Mouse (Mus musculus) adrenal gland, postnatal 14 days (tissue): ENCODE measurements around the gene Dntt. TPM values are rescaled to one million over a fixed set of nuclear protein-coding genes. Genes with fewer than 3 reads are reported as not detected.

ENCODE experiments used
- DNase-seq: peaks from one replicate; pipeline ENCODE4 v3.0.0; 2021; ENCODE audit warnings: mixed read lengths
- long read RNA-seq, 2 experiments: library from polyadenylated mRNA; stranded (forward); transcript quantifications; one replicate each; pipeline ENCODE4 v2.0.0; 2021
- total RNA-seq: library from RNA; stranded (reverse); gene quantifications from 2 replicates; pipeline ENCODE4 v1.2.3, GENCODE M21; 2021

Dntt gene
- 0.89 TPM in 1 of 2 replicates, not detected in the other for total RNA-seq
- long read RNA-seq, experiment 1, transcript Dntt-202 (11 exons, 1,948 nt): major isoform, 12 of 18 reads
- long read RNA-seq, experiment 1, partial matches to known transcripts: 4 of 18 reads
- long read RNA-seq, experiment 1, other reads (novel, unspliced or antisense): 2 of 18 reads
- long read RNA-seq, experiment 2, partial matches to known transcripts: 1 of 4 reads
- long read RNA-seq, experiment 2, other reads (novel, unspliced or antisense): 2 of 4 reads

DNA sequence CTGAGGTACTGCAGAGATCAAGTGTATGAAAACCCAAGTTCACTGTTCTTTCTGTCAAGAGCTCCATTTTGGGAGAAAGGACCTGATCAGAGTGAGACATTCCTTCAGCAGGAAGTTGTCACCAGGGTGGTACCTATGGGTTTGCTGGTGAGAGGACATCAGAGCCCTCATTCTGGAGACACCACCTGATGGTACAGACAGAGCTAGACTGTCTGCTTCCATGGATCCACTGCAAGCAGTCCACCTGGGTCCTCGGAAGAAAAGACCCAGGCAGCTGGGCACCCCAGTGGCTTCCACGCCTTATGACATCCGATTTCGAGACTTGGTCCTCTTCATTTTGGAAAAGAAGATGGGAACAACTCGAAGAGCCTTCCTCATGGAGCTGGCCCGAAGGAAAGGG, at the start of gene Dntt:
TSS of gene Dntt (plus strand) at position 57 of the 400 bp plus-strand sequence.
- no peak for DNase-seq

- no peak for DNase-seq
Observed at GRCm38 (mm10) chr19:40980671-40981070, 48.4 kb upstream of the Dntt start.

DNA sequence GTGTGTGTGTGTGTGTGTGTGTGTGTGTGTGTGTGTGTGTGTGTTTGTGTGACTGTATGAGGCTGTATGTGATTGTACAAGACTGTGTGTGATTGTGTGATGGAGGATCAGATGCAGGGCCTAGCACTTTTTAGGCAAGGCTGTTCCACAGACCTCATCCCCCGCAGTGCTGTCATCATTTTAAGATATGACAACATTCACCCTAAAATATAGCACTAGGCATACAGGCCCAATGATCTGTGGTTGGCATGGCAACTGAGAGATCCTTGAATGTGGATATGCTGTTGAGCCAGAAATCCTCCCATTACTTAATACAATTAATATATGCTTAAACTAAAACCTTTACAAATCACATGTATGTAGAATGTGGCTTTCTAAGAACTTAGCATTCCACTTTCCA, 44.5 kb upstream of the Dntt start:
- no peak for DNase-seq

- DNase-seq: no peak
Observed at GRCm38 (mm10) chr19:40988856-40989255, 40.2 kb upstream of the Dntt start.

DNA sequence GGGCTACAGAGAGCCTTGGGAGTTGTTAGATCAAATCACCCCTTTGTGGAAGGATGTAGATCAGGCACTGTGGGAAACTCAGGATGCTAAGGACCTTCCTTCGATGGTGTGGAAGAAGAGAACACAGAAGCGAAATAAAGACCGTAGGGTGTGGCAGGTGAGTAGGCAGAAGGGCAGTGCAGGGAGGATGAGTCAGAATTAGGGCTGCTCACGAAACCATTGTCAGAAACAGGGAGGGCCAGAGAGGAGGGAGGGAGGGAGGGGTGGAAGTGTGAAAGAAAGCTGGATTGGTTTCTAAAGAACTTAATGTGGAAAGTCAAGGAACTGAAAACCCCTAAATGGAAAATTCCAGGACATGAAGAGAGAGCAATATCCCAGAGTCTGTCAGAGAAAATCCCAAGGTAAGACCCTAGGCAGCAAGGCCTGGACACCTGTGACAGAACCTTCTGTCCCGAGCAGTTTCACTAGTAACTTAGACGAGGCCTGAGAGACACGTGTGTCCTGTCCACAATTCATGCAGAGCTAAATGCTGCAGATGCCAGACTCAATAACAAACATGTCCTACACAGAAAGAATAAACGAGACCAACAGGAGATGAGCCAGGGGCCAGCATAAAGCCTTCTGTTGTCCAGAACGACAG, 39.0 kb upstream of the Dntt start:
- DNase-seq: no peak

GRCm38 (mm10) chr19:40990781-40991343, 38.2 kb upstream of the Dntt start:
- DNase-seq: no peak

- DNase-seq: no peak
Observed at GRCm38 (mm10) chr19:40991626-40992025, 37.4 kb upstream of the Dntt start.

DNA sequence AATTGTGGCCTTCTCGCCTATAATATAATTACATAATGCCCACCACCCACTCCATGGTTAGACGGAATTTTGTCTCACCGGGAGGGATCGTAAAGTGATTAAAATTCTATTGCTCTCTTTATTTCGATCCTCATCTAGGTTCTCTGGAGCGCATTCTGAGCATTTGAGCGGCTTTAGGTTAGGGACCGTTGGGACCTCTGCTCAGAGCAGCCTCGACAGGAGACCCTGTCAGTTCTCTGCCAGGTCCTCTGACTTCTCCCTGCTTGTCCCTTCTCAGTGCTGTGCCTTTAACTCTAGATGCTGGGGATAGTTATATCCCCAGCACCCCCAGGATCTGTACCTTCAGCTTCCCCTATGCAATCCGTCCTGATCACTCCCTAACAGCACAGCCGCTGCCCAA, 37.0 kb upstream of the Dntt start:
- no peak for DNase-seq

DNA sequence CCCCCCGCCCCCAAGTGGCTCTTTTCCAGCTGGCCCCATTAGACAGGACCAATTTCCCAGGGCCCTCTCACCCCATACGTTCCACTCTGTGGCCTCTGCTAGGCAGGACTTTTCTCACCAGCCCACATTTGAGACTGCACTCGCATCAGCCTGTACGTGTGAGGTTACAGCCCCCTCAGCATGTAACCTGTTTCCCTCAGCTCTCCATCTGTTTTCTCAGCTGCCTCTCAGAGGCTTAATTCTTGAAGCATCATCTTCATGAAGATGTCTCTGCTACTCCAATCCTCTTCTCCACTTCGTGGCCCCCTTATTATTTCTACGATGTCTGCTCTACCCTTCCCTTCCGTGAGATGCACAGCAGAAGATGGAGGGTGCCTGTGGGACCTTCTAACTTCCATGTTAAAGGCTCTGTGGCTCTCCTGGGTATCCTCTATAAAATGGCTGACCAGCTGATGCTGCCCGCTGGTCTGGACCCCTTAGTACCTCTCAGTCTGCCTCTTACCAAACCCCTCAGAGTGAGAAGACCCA, 36.5 kb upstream of the Dntt start:
- DNase-seq: no peak

- no peak for DNase-seq
Observed at GRCm38 (mm10) chr19:40993356-40993755, 35.7 kb upstream of the Dntt start.

DNA sequence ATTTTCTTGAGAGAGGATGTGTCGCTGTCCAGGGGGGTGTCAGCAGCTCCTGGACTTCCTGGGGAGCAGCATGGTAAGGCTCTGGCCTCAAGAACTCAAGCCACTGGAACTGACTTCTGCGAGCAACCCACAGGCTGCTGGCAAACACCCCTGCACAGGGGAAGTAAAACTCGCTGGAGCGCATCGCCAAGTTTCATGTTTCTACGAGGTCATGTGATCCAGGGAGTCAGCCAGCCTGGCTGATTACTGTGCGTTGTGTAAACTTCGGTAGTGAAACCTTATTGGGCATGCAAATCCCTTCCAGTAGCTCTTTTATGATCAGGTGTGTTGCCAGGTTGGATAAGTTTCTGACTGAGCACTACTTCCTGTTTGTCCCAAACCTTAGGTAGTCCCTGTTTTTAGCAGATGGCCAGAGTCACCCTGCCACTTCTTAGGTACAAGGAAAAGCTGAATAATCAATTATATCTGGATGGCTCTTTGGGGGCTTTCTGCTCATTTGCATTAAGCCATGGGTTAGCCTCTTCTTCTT, 35.0 kb upstream of the Dntt start, which contains the start of gene Blnk:
TSS of gene Blnk (minus strand) at position 479 of the 529 bp plus-strand sequence.
- DNase-seq: peak; percentile 73

- DNase-seq: no peak
Observed at GRCm38 (mm10) chr19:40994911-40995310, 34.2 kb upstream of the Dntt start.

DNA sequence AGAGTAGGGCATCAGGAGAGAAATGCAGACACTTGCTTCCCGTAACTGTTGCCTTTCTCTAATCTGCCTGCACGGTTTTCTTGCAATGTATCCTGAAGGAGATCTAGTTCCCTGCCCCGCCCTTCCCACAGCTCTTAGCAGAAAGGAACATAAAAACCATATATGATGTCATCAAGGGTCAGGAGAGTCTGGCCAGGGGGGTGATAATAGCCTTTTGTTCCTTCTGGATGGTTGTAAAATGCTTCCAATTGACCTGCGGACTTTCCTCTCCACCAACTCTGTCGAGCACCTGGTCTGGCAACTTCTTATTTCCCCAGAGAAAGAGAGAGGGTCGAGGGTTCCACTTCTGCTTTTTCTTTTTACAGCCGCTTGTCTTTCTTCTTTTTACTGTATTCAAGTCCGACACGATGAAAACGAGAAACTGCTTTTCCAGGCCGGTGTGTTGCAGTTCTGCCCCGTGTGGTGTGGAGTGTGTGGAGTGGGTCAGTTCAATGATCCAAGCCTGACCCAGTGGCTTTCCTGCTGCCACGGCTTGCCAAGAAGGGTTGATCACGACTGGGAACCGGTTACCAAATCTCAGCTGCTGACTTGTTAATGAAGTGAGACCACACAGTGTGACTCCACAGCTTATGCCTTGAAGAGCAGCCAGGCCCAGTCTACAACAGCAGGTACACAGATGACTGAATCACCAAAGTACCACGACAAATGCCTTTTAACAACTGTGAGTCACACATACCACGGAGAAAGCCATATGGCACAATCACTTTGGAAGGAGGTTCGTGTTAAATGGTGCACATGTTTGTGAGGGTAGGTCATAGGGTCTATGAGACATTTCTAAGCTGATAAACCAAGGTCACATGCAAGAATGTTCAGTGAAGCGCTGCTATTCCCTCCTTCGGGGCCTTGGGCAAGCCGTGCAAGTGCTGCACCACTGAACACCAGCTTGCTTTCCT, 33.4 kb upstream of the Dntt start:
- DNase-seq: no peak

DNA sequence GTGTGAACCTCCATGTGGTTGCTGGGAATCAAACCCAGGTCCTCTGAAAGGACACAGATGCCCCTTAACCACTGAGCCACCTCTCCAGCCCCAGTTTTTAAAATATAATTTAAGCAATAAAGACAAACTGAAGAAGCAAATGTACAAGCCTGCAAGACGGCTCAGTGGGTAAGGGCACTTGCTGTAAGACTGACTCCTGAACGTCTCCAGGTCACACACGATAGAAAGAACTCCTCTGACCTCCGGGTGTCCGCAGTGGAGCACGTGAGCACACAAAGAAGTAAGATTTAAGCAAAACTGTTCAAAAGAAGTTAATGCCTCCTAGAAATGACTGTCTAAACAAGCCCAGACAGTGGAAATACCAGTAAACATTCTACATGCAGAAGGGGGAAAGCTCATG, 32.4 kb upstream of the Dntt start:
- DNase-seq: no peak

DNA sequence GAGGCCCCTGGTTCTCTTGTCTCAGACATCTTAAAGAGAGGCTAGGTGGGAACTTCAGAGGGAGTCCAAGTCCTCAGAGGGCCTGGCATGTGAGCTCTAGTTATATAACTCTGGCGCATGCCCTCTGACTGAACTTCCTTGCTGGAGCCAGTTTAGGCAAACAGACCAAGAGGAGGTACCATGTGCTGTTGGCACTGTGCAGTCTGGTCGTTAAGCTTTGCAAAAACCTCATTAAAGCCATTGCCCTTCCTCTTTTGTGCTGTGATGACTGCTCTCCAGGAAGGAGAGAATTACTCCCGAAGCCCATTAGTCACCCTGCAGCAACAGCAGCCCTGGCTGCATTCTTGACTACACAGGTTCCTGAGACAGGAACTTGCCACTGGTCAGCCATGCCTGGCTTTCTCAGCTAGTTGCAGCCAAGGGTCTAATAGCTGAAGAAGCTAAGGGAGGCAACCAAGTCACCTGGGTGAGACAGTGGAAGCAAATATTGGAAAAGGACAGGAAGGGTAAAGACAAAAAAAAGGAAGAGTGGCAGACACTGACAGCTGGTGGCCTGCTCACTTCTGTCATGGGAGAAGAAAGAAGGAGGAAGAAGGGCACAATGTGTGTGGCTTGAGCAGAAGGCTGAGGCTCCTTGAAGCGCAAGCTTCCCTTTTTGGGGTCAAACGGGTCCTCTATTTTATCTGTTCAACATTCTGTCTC, 30.5 kb upstream of the Dntt start:
- no peak for DNase-seq

- DNase-seq: no peak
Observed at GRCm38 (mm10) chr19:40999569-40999968, 29.5 kb upstream of the Dntt start.

- DNase-seq: no peak
Observed at GRCm38 (mm10) chr19:41003694-41004315, 25.3 kb upstream of the Dntt start.

- no peak for DNase-seq
Observed at GRCm38 (mm10) chr19:41006621-41007020, 22.5 kb upstream of the Dntt start.

GRCm38 (mm10) chr19:41007326-41007725, 21.7 kb upstream of the Dntt start:
- DNase-seq: no peak

DNA sequence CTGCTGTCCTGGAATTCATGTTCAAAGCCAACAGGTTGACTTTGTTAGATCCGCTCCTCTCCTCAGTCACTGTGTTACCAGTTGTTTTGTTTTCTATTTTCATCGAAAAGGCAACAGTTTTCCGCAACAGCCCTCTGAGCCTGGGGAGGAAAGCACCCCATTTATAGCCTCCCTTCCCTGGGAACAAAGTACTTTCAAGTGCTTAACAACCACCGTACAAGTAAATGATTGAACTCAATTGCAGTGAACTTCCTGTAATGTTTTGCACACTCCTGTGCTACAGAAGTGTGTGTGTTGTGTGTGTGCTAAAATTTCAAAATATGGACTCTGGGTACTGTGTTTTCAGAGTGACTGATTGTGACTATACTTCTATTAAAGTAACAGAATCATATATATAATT, 21.3 kb upstream of the Dntt start:
- DNase-seq: no peak
